Mouse (Mus musculus) spleen, adult 2 months (tissue): ENCODE results near the gene Dip2a.

Experiments used
- CTCF ChIP-seq: fragments of 200-500 bp; IDR thresholded peaks from 2 replicates; pipeline ENCODE4 v1.5.1; 2011; ENCODE audit warnings: mild to moderate bottlenecking, inconsistent platforms; ENCODE audit not compliant: insufficient read depth, insufficient read length, insufficient replicate concordance; ENCODE audit errors: extremely low read depth
- POLR2A ChIP-seq: fragments of 200-500 bp; IDR thresholded peaks from 2 replicates; pipeline ENCODE4 v1.6.1; 2011; ENCODE audit warnings: low read depth, low read length, inconsistent platforms

- no peak for TF ChIP-seq CTCF
- TF ChIP-seq POLR2A: no peak
These were observed 94.2 kb downstream of the Dip2a start for GRCm38 (mm10) chr10:76250870-76251269.
